Mouse (Mus musculus) kidney, adult 2 months (tissue): ENCODE data around the gene Otud5.

Experiments used
- CTCF ChIP-seq: fragments of 200-500 bp; conservative IDR thresholded peaks from 2 replicates; pipeline ENCODE4 v1.5.1; 2011; ENCODE audit warnings: low read depth, mild to moderate bottlenecking, control low read depth, low read length, moderate library complexity, mixed read lengths; ENCODE audit not compliant: insufficient read depth, insufficient read length
- POLR2A ChIP-seq: fragments of 200-500 bp; IDR thresholded peaks from one replicate; pipeline ENCODE4 v1.6.1; 2011; ENCODE audit warnings: low read depth, low read length, control low read depth

DNA sequence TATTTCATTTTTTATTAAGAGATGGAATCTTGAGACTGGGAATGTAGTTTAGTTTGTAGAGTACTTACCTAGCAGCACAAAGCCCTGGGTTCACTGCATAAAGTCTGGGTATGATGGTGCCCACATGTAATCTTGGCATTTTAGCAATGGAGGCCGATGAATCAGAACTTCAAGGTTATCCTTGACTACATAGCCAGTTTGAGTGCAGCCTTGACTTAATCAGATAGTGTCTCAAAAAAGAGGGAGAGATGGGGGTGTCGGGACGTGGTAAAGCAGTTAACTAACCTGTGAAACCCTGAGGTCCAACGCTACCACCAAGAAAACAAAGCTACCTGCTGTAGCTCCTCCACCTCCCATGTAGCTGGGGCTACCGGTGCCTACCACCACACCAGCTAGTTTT is 63.3 kb downstream of the Otud5 start:
- TF ChIP-seq CTCF (no peak), POLR2A (no peak)
